Mouse (Mus musculus) A20 (cell line): ENCODE results near the gene Zfp865.
"Not testable (repeated sequence)": the region's sequence is repeated elsewhere in the genome, so short reads cannot be mapped to it uniquely, and the experiment has no call there.

Experiments used
- DNase-seq: peaks from one replicate; pipeline ENCODE4 v3.0.0-alpha.2; 2011; ENCODE audit warnings: low read depth, low spot score

Zfp865 gene

GRCm38 (mm10) chr7:5020000-5020681 is at the start of gene Zfp865, which contains the start of gene Ccdc106:
Gene Zfp865 (plus strand): TSS chr7:5020376.
Gene Ccdc106 (plus strand): TSS chr7:5020553.
- peak; percentile 99 for DNase-seq

GRCm38 (mm10) chr7:4971068-4971467 is 49.1 kb upstream of the Zfp865 start, which contains the start of gene Sbk3:
Gene Sbk3 (minus strand): TSS chr7:4971168.
- no peak for DNase-seq

GRCm38 (mm10) chr7:4971710-4972109 is 48.5 kb upstream of the Zfp865 start:
- DNase-seq: no peak

- DNase-seq: no peak
Measured at GRCm38 (mm10) chr7:4972321-4973047, 47.7 kb upstream of the Zfp865 start.

GRCm38 (mm10) chr7:4975455-4975854 is 44.7 kb upstream of the Zfp865 start:
- DNase-seq: no peak

- peak; percentile 29 for DNase-seq
Measured at GRCm38 (mm10) chr7:4976832-4977231, 43.3 kb upstream of the Zfp865 start.

- no peak for DNase-seq
Measured at GRCm38 (mm10) chr7:4988250-4988649, 31.9 kb upstream of the Zfp865 start.

- DNase-seq: no peak
Measured at GRCm38 (mm10) chr7:4993347-4993998, 26.7 kb upstream of the Zfp865 start.

GRCm38 (mm10) chr7:4993999-4994788 is 26.0 kb upstream of the Zfp865 start:
- no peak for DNase-seq

- DNase-seq: no peak
Measured at GRCm38 (mm10) chr7:4995268-4996002, 24.7 kb upstream of the Zfp865 start.

- peak; percentile 83 for DNase-seq
Measured at GRCm38 (mm10) chr7:4996003-4996895, 23.9 kb upstream of the Zfp865 start, which contains the start of gene Zfp579. Gene Zfp579 (minus strand): TSS chr7:4996158.

- no peak for DNase-seq
Measured at GRCm38 (mm10) chr7:4996934-4997333, 23.2 kb upstream of the Zfp865 start.

- DNase-seq: peak; percentile 47
Measured at GRCm38 (mm10) chr7:4999876-5000275, 20.3 kb upstream of the Zfp865 start.

GRCm38 (mm10) chr7:5002876-5003275 is 17.3 kb upstream of the Zfp865 start:
- DNase-seq: not testable (repeated sequence)

GRCm38 (mm10) chr7:5008229-5008628 is 11.9 kb upstream of the Zfp865 start:
- no peak for DNase-seq

GRCm38 (mm10) chr7:5012681-5013513 is 7.3 kb upstream of the Zfp865 start:
- no peak for DNase-seq

GRCm38 (mm10) chr7:5014251-5015117 is 5.7 kb upstream of the Zfp865 start, which contains the start of the genes Zfp524 and Fiz1:
Gene Zfp524 (plus strand): TSS chr7:5014415.
Gene Fiz1 (minus strand): TSS chr7:5014697.
- peak; percentile 99 for DNase-seq
